Mouse (Mus musculus) adipocyte (in vitro differentiated cells): ENCODE measurements at regions not wholly inside any gene's neighbourhood (a gene's known extent, or its start where the extent isn't known, plus 50 kb on each side); places are given as distances from the start of the nearest gene placed in this dataset.

Experiments used
- DNase-seq: peaks from one replicate; pipeline ENCODE4 v3.0.0-alpha.2; 2016; ENCODE audit warnings: low spot score

DNA sequence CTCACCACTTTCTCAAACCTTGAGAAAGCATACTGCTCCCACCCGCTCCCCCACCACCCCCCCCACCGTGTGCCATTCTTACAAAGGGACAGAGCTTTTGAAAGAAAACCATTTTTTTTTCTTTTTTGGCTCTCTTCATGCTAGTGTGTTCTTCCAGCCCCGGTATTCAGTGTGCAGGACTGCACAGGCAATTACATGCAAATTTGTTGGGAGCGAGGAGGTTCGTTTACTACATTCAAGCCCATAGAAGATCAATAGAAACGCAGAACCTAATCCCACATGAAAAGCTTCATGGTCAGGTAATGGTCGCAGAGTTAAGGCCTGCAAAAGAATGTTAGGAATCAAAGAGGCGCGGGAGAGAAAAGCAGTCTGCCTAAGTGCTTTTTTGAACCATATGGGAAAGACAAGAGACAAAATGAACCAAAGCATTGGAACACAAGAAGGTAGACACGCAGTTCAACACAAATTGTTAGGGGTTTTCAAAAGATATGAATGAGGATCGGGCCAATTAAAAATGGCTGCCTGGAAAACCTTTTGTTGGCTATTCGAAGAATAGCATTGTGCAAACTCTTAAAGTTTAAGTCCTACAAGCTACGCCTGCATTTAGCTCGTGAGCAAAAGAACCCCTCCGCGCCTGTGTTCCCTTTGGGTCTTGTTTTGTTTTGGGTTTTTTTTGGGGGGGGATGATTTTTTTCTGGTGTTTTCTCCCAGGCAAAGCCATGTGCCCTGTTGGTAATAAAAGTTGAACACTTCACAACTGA lies 166.6 kb upstream of the Id4 start:
- no peak for DNase-seq

DNA sequence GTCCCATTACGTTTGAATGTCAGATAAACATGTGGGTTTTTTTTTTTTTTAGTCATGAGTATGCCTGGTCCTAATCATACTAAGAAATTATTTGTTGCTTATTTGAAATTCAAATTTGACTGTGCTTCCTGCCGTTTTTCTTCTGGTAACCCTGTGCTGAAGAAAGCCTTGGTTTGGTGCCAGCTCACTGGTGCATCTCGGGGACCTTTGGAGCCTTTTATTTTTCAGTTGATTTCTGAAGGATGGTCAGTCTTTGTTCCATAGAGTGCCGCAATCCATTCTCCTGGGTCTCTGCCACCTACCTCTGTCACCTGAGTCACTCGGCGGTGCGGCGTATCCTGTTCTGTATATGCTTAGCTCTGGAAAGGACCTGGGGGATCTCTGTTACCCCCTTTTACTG lies 158.9 kb upstream of the Id4 start:
- DNase-seq, result no peak

DNA sequence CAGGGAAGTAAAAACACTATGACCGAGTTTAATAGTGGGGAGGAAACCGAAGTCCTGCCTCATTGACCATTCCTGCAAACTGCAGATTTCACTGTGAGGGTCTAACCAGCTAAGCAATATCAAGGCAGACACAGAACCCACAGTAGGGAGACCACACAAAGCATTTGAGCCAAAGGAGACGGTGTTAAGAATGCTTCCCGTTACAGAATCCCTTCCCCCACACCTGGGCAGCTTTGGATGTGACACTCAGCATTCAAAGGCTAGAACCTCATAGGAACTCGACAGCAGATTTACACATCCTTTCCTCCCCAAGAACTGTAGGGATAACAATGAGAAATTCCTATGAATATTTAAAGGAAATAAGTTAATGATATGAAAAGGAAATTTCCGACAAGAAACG lies 158.5 kb upstream of the Id4 start:
- DNase-seq, result no peak

DNA sequence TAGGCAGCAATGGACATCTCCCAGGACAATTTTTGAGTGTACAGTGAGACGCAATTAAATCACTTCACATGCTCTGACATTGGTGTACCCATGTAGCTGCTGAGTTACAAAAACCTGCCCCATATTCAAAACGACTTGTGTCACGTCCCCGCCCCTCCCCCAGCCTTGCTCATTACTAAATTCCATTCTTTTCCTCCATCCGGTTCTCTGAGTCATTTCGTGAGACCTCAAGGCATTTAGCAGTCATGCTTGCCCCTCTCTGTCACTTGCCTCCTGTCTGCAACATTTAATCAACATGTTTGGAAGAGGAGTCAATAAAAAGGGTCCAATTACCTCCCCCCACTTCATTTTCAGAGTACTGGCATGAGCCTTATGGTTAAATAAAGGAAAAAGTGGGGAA lies 156.3 kb upstream of the Id4 start:
- no peak for DNase-seq

DNA sequence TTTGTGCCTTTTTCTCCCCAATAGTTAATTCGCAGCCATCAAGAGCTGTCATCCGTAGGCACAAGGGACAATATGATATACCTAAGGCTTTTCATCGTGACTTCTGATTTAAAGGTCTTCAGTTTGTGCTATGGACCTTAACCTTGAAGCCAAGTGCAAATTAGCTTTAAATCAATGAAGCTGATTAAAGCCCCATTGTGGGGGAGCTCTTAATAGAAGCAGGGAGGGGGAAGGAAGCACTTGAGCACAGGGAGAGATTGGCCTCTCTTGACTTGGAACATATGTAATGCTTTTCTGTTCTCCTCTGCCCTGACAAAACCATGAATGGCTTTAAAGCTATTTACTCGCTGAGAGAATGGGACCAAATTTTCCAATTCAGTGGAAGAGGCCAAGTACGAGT lies 154.1 kb upstream of the Id4 start:
- DNase-seq, result no peak

DNA sequence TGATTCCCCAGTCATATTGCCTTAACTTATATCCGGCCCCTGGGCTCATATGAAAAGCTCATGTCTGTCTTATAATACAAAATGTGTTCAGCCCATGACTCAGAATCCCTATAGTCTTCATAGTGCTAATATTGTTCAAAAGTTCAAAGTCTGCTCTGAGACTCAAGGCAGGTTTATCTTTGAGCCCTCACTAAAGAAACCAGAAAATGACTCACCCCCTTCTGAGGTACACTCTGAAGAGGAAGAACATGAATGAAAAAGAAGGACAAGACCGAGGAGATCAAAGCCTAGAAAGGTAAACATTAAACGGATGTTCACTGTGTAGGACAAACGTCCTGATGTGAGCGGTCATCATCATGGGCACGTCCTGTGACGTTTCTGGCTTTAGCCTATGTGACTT lies 145.1 kb upstream of the Id4 start:
- no peak for DNase-seq

DNA sequence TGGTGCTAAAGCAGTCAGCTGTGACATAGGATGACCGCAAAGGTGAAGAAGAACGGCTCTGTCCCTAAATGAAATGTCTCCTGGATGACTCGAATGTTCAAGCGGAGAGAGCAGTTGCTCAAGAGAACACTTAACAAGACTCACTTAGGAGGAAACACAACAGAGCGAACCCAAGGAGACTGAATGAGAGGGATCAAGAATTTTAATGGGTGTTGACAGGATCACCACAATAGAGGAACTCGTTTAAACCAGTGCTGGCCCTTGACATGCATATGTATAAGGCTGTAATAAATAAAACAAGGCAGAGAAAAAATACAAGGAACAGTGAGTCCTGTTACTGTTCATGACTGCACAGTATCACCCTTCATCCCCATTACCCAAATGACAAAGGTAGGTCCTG lies 134.4 kb upstream of the Id4 start:
- no peak for DNase-seq

DNA sequence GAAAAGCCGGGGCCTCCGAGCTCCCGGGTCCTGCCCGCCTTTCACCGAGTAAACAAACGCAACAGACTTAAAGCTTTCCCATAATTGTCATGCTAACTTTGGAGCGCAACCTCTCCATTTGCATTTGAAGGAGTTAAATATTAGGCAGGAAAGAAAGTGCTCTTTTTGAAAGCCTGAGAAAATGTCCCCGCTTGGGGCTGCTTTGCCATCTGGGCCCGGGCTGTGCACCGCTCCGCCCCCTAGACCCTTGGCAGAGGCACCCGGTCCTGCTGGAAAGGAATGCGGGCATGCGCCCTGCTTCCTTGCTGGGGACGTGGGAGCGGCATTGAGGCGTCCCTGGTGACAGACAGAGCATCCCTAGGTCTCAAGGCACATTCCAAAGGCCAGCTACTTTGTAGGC lies 130.3 kb upstream of the Id4 start:
- DNase-seq, result peak; percentile 29

DNA sequence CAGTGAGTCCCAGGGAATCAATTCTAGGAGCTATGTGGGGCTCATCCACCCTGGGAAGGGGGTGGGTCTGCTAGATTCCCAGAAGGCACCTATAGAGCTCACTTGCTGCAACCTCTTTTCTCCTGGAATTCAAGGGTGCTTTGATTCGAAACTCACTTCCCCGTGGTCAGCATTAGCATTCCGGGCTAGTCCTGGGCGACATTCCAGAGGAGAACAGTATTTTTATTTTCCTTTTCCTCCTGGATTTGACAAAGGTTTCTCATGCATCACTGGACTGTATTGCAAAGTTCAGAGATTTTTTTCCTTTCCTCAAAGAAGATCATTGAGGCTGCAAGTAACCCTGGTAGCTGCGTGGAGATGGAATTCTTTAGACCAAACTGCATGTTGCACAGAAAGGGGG lies 129.3 kb upstream of the Id4 start:
- DNase-seq, result no peak

DNA sequence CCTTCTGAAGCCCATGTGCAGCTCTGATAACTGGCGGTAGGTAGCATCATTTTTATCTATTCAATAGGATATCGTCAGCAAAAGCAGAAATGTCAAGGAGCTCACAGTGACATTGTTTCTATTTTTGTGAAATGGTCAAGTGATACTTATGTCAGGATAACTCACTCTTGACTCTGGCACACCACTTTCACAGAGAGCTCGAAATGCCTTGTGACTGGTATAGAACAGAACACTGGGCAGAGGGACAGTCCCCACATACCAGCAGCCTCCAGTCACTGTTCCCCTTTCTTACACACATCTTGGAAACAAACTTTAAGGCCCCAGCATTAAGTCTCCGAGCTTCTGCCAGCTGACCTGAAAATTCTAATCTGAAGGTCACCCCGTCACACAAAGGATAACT lies 115.1 kb upstream of the Id4 start:
- DNase-seq, result no peak

DNA sequence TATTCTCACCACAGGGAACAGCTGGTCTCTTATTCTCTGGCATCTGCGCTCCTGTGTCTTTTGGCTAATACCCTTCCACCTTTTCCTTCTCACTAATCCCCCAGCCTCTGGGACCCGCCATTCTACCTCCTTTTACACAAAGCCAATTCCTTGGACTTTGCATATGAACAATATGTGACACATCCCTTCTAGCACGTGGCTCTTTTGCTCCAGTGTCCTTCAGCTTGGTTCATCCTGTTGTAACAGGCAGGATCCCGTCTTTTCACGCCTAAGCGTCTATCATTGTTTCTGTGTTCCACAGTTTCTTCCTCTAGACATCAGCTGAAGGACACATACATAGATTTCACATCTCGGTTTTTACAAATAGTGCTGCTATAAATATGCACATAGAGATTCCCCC lies 114.0 kb upstream of the Id4 start:
- no peak for DNase-seq

DNA sequence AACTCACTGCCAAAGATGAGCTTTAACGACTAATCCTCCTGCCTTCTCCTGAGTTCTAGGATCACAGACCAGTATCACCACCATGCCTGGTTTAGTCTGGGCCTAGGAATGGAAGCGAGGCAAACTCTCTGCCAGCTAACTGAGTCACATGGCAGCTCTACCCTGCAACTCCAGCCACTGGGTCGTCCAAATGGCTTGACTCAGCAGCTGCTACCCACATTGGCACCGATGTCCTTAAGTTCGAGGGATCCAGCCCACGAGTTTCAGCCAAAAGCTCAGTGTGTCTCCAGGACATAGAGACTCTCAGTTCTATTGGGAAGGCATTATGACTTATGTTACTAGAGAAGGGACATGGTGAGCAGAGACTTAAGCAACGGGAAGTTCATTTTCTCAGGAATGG lies 107.8 kb upstream of the Id4 start:
- peak; percentile 21 for DNase-seq

DNA sequence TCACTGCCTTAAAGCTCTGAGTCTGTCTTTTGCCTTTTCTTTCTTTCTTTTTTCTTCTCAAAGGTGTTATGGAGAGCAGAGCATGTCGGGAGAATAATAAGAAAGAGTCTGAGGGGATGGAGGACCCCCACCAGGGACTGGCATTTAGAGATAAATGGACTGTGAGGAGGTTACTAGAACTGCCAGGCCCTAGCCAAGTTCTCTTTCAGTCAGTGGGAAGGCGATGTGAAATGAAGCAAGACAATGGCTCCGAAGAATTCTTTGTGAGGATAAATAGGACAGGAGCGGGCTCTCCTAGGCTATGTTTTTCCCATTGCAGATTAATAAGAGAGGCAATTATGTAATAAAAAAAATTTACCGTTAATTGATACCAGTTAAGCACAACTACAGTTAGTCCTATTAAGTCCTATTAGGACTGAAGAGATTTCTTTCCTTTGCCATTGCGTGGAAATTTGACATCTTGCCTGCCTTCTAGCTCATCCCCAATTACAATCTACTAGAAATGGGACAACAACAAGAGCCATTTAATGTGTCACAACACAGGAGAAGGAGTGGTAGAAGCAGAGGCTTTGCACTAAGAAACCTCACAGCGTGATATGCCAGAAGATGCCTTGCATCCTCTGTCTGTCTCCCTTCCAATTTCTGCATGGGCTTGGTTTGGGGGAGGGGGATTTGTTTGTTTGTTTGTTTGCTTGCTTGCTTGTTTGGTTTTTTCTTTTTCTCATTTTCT lies 107.2 kb upstream of the Id4 start:
- no peak for DNase-seq

DNA sequence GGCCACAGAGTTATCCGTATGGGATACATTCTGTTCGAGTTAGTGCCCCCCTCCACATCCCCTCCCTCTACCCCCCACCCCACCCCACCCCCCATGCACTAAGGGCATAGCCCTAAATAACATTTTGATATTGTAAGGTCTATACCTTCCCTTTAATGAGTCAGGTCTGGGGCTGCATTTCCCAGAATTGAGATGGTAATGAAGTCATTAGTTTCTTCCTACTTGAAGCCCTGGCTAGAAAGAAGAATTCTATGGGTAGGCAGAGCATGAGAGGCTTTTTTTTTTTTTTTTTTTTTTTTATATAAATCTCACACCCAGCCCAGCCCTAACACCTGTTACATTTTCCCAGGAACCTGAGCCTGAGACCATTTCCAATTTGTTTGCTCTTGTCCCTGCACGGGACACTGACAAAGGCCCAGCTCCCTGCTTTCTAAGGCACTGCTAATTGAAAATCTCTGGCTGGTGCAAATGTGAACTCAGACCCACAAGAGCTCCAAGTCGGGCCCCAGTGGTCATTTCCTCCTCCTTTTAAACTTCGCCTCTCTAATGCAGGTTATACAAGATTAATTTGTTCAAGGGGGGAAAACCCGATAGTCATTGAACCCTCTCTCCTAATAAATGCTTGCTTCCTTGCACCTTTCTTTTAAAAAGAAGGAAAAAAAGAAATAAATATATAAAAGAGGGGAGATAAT lies 106.5 kb upstream of the Id4 start:
- DNase-seq, result no peak

DNA sequence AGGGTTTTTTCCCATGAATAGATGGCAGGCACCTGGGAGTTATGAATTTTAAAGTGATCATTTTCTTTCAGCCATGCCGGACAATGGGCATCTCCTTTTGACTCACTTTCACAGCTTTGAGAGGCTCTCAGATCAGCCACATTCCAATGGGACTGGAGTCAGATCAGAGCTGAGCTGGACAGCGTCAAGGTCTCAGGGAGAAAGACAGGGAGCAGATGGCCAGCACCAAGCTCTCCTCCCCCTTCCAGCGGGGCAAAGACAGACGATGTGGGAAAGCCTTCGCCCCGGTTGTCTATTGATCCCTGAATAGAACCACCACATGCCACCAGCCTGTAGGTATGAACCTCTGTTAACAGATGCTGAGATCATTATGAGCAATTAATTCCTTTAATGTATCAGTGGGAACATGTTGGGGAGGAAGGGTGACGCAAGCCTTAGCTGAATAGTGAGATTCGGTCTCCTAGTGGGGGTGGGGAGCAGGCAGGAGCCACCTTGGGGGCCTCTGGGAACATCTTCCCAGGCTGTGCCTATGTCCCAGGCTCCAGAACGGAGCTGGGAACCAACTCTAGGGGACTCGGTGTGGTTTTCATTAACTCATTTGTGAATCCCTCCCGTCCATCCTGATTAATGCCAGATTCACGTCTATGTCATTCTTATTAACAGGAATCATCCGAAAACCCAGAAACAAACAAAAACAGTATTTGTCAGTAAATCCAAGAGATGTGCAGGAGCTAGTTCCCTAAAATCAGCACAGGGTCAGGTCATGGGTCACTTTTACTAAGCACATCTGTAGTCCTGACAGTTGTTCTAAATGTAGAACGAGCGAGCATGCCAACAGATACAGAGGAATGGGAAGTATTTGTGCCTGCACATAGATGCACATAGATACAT lies 101.8 kb upstream of the Id4 start:
- no peak for DNase-seq

DNA sequence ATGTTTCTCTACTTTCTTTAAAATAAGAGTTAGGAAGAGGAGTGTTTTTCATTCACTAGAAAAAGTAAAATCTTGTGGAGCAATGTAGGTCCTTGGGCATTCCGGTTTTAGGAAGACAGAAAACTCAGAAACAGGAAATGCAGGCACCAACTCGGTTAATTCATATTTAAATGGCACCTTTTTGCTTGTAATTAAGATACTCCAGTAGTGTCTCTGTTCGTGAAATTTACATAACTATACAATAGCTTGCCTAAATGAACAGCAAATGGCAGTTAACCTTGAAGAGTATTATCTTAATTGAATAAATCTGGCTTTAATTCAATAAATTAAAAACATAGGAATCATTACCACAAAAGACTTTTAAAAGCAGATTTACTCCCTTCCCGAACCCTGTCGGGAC lies 100.9 kb upstream of the Id4 start:
- no peak for DNase-seq

DNA sequence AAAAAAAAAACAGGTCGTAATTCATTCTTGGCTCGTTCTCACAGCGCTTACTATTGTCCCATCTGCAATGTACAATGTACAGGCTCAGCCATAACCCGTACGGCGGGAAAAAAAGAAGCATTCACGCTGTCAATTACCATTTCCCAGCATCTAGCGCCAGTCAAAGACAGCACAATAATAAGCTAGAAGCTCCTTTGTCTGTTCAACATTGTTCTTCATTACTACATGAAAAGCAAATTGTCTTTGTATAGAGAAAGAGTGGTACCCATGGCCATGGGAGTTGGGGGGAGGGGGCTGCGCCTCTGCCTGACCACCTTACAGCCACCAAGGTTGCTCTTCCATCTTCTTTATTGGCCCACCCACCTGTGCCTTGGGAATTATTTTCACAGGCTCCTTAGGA lies 99.7 kb upstream of the Id4 start:
- DNase-seq, result no peak

DNA sequence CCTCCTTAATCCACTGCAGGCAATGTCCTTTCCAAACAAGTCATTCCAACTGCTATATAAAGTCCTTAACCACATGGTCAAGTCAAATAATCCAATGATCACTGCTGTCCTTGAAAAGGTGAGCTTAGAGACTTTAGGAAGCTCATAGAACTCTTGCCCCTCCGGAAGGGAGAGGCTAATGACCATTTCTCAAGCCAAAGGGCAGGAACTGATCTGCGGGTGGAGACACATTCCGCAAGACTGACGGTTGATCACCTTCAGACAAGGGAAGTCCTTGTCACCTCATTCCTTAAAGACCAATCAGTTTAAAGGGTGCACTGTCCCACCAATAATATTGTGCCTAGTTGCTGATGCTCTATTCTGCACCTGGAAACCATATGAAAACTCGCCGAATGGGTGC lies 96.4 kb upstream of the Id4 start:
- no peak for DNase-seq

DNA sequence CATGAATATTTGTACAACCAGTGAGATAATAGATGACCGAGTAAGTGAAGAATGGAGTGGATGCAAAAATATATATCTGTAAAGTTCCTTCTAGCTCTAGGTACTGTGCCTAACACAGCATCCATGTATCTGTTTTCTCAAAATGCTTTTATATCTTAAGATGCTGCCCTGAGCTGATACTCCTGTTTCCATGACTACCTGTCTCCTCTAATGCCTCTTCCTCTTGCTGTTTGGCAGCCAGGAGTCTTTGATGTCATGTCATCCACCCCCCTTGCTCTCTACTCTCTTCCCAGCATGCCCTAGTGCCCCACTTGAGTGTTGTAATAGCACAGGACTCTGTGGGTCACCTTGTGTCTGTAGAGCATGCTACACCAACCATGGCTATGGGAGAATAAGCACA lies 95.2 kb upstream of the Id4 start:
- no peak for DNase-seq

DNA sequence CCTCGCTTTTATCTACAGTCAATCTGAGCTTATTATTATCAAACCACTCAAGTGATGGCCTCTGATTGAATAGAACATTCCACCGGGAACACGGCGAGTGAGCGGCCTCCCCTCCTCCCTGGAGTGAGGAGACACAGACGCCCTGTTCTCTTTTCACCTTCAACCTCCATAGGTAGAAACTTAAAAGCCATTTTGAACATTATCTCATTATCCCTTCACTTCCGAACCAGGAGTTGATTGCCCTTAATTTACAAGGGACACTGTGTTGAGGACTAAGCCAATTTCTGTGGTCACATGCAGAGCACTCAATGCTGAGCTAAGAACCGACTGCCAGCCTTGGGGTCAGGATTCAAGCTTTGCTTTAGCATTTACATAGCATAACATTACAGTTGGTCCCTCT lies 93.1 kb upstream of the Id4 start:
- DNase-seq, result no peak

DNA sequence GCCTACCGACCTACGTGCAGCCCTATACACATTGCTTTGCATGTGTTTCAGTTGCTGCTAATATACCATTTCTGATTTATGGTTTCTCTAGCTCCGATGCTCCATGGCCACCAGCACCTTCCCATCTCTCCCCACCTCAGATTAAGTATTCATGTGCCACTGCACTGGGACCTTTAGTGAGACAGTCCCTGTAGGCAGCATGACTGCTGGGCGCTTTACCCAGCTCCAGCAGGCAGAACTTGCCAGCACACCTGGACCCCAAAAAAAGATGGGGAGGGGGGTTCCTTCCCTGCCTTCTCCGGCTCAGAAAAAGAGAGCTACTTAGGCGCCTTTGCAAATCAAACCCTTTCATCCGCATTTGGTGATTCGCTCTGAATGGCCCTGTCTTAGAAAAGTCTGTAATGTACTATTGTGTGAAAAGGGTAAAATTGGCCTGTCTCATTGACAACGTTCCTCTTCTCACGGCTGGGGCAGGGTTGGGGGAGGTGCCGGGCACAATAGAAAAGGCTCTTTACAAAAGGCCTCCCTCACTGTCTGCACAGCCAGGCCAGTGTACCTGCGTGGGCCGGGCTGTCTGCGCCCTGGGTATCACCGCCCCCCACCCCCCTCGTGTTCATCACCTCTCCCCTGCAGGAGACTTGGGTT lies 89.6 kb upstream of the Id4 start:
- DNase-seq, result no peak

DNA sequence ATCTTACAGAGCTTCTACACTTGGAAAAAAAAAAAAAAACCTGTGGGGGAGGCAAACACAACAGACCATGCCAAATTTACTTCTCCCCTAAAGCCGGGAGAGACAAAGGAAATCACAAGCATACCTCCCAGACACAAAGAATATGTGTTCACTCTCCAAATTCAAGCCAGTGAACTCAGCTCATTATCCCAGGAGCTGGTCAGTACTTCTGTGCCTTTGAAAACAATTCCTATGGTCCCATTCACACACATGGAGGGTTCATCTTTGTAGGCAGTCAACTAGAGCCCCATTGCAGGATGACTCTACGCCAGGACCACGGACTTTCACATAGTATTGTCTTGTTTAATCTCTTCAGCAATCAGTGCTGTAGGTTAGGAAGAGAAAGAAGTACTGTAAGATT lies 89.0 kb upstream of the Id4 start:
- no peak for DNase-seq
